Mouse (Mus musculus) Muller cell, postnatal 12 days (primary cell): ENCODE results near the gene Parp3.
"Not testable (repeated sequence)": the region's sequence is repeated elsewhere in the genome, so short reads cannot be mapped to it uniquely, and the experiment has no call there.

Experiments
- DNase-seq: peaks from one replicate; pipeline ENCODE4 v3.0.0-alpha.2; 2015; ENCODE audit errors: inconsistent ontology term

Parp3 gene

DNA sequence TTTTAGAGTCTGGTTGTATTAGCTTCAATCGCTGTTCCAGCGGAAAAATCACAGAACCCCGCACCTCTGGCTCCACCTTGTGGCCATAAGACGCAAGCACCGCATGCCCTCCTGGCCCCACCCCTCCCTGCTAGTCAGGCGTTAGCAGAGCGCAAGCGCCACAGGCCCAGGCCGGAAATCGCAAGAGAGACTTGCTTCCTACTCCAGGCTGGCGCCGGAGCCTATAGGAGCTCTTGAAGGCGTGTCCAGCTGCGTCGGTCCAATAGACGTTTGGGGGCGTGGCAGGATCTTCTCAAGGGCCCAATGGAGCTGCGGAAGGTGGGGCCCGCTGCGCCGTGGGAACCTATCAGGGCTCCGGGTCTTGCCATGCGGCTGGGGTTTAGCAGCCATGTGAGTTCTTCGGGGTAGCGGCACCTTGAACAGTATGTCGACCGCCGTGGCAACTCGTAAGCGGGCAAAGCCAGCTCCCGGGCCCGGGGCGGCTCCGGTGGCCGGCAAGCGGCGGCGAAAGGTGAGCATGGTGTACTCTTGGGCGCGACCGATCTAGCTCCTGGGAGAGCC is at the start of gene Parp3:
Gene Parp3, minus strand, starts transcription at position 26 of the 561 bp plus-strand sequence.
- peak; percentile 99 for DNase-seq

DNA sequence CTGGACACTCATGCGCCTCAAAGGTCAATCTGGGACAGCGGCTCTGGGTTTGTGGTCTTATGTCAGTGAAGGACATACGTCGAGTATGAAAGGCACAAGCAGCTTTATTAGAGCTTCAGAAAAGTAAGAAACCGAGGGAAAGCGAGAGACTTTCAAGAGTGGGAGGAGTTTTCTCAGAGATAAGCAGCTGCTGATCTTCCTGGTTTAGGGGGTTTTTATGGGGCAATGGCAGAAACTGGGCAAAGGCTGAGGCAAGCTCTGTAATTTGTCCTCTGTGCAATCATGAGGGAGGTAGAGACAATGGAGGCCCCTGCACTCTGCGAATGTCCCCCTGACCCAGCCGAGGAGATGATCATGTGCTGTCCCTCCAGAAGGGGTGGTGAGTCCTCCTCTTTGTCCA is 43.2 kb upstream of the Parp3 start:
- no peak for DNase-seq

DNA sequence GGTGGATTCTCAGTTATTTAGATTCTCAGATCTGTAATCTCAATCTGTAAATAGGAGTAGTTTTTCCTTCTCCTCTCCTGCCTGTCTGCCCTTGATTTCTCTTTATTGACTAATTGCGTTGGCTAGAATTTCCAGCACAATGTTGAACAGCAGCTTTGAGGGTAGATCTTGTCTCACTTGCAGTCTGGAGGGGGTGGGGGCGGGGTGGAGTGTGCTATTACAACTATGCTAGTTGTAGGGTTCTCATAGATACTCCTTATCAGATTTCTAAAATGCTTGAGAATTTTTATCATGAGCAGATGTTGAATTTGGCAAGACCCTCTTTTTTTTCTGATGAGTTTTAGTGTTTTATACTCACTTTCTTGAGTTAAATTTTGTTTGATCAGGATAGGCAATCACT is 42.7 kb upstream of the Parp3 start:
- DNase-seq = no peak

DNA sequence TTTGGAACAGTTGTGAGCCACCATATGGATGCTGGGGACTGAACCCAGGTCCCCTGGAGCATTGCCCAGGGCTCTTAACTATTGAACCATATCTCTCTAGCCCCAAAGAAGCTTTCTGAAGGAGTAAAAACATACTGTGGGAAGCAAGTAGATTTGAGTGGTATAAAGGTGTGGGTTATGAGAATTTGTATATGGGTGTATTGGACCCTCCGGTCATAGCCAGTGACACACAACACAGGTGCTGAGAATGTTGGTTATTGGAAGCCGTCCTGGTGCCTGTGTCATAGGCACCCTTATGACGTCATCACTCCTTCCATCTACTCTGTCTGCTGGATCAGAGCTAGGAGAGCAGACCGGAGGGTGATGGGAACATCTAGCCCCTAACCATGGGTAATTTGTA is 37.5 kb upstream of the Parp3 start, which contains the start of gene Iqcf5:
Gene Iqcf5, plus strand, starts transcription at position 301 of the 400 bp plus-strand sequence.
- no peak for DNase-seq

DNA sequence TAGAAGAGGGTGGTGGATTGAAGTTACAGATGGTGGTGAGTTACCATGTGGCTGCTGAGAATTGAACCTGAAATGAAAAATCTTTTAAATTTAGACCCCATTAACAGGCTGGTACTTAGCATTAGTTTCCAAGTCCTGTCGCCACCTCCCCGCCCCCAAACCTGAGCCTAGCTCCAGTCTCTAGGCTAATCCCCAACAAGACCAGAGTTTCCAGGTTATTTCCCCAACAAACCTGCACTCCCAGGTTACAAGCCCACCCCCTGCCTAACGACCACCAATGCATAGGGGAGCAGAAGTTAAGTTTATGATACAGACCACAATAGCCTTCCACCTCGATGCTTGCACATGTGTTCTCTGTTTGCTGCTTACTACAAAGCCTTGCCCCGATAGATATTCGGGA is 36.8 kb upstream of the Parp3 start:
- no peak for DNase-seq

DNA sequence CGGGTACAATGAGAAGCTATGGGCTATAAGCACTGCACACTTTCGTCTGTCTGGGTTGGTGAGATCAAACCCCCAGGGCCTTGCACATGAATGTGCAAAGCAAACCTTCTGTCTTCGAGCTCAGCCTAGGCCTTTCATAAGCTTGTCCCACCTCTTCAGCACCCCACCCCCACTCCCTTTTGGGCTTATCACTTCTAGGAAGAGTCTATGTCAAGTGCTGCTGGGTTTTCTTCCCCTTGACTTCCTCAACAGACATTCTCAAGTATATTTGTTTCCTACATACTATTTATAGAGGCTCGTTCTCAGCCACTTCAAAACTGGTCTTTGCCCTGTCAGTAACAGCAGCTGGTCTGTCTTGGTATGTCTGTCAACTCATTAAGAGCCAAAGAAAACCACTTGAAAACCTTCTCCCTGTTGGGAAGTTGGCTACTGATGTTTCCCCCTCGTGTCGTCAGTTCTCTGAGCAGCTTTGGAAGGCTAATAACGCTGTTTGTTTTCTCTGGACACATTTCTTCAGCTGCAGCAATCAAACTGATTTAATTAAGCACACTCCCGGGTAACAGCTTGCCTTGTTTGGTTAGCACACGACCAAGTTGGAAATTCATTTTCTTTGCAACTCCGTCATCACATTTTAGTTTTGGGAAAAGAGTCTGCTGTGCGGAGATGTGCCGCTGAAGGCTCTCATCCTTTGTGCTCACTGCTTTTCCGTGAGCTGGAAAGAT is 36.1 kb upstream of the Parp3 start:
- no peak for DNase-seq

DNA sequence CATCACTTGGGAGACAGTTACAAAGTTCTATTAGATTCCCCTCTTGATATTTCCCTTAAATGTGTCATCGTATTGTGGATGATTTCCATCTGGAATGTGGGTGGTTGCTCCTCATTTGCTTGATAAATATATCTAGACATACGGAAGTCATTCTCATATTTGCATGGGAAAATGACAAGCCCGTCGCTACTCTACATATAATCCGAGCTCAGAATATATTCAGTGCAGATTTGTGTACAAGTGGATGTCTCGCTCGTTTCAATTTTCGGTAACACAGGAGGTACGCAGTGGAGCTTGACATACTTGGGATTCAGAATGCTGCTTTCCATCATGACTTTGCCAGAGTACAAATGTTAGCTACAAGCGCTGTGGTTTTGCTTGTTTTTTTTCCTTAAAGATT is 32.6 kb upstream of the Parp3 start:
- DNase-seq = no peak

DNA sequence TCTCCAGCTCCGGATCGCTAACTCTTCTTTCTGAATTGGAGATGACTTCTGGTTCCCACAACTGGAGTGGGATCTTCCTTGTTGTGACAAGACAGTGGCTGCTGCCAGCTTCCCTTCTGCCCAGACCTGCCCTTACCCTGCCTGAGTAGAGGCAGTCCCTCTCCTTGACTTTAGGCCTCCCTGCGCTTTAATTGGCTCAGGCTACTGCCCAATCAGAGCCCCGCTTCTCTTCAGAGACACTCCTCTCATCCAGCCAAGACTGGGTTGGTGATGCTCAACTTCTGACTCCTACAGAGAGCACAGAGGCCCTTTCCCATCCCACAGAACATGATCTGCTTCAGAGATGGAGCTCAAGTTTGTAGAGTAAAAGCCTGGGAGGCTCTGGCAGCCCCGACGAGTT is 27.5 kb upstream of the Parp3 start:
- no peak for DNase-seq

DNA sequence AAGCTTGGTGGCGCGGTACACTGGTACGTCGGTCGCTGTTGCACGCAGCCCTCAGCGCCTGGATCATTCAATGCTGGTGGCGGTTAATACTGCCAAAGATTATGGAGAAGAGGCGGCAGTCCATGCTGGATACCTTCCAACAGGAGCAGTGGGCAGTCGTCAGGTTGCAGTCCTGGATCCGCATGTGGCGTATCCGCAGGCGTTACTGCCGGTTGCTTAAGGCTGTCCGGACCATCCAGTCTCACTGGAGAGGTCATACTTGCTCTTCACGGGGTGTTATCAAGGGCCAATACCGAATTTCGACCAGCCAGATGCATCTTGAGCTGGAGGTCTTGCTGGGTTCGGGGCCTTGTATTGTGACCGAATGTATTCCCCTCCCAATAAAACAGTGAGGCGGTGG is 25.1 kb upstream of the Parp3 start:
- no peak for DNase-seq

DNA sequence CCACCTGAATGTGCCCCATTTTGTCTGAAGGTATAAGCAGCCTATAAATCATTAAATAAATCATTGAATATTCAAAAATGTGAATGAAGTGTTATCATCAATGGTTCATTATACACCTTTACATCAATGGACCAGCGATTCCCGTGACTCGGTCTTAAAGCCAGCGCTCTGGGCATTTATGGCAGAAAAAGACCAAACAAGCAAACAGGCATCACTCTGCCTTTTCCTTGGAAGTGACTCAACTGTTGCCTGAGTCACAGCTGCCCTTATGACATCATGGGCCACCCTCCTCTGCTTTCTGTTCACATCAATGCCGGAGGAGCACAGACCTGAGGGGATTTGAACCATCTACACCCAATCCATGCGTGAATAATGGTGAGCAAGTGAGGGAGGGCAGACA is 22.9 kb upstream of the Parp3 start, which contains the start of gene Iqcf1:
Gene Iqcf1, plus strand, starts transcription at position 301 of the 400 bp plus-strand sequence.
- no peak for DNase-seq

DNA sequence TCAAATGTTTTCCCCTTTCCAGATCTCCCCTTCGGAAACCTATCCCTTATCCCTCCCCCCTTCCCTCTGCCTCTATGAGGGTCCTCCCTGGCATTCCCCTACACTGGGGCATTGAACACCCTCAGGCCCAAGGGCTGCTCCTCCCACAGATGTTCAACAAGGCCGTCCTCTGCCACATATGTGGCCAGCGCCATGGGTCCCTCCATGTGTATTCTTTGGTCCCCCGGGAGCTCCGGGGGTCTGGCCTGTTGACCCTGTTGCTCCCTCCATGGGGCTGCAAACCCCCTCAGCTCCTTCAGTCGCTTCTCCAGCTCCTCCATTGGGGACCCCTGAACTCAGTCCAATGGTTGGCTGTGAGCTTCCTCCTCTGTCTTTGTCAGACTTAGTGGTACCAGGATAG is 10.9 kb upstream of the Parp3 start:
- not testable (repeated sequence) for DNase-seq

DNA sequence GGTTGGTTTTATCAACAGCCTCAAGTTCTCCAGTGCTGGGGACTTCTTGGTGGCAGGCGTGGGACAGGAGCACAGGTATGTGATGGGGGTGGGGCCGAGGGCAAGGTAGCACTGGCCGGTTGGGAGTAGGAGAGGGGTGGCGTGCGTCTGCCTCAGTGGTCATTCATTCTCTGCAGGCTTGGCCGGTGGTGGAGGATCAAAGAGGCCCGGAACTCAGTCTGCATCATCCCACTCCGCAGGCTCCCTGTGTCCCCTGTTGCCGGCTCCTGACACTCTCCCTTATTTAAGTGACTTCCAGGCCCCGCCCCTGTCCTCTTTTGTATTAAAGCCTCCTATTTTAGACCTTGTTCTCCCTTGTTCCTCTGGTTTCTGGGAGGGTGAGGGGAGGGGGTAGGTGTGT is 8.3 kb upstream of the Parp3 start:
- no peak for DNase-seq

DNA sequence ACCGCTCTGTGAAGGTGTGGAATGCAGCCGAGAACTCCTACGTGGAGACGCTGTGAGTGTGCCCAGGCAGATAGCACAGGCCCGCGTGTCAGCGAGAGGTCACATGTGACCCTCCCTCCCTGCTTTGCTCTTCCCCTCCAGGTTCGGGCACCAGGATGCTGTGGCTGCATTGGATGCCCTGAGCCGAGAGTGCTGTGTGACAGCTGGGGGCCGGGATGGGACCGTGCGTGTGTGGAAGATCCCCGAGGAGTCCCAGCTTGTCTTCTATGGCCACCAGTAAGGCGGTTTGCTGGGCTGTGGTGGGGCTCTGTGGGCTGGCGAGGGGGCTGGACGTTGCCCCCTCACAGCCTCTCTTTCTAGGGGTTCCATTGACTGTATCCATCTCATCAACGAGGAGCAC is 6.9 kb upstream of the Parp3 start:
- DNase-seq = no peak

DNA sequence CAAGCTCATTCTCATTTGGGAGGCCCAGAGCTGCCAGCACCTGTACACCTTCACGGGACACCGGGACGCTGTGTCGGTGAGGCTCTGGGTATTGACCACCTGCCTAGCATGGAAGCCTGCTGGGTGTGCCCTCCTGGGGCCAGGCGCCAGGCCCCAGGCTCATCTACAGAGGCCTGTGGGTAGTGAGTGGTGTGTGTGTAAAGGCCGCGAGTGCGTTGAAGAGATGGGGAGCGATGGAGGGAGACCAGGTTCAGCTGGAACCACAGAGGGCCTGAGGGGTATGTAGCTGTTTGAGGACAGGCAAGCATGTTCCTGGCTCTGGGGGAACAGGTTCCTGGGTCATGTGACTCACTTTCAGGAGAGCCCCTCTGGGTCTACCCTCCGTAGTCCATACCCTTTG is 6.4 kb upstream of the Parp3 start:
- DNase-seq = no peak

DNA sequence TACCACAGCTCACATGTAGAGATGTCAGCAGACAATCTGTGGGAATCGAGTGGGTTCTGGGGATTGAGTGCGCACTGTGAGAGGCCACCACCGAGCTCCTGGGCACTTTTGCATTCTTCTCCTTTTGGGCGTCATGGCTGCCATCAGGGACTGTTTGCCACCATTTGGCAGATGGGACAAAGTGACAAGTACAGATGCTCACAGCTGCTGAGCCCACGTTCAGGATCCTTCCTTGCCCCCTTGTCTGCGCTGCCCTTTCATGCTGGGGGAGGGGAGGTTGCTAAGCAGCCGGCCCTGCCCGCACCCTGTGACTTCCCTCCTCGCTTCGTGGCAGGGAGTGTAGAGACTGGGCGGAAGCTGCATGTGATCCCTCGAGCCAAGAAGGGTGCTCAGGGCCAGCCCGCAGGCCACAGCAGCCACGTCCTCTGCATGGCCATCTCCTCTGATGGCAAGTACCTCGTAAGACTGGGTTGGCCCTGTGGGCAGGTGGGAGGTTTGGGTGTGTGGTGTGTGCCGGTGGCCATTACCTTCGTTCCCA is 5.9 kb upstream of the Parp3 start:
- no peak for DNase-seq

DNA sequence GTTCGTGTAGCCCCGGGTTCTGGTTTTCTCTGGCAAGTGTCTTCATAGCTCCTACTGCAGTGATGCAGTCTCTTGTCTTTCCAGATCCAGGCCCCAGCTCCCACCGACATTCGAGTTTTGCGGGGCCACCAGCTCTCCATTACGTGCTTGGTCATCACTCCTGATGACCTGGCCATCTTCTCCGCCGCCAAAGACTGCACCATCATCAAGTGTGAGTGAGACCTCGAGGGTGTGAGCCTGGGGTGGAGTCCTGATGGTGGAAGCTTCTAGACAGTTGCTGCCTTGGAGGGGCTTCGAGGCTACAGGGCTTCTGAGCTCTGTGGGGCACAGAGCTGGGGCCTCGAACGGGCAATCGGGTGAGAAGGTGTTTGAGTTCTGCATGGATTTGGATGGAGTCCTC is 4.9 kb upstream of the Parp3 start:
- no peak for DNase-seq

DNA sequence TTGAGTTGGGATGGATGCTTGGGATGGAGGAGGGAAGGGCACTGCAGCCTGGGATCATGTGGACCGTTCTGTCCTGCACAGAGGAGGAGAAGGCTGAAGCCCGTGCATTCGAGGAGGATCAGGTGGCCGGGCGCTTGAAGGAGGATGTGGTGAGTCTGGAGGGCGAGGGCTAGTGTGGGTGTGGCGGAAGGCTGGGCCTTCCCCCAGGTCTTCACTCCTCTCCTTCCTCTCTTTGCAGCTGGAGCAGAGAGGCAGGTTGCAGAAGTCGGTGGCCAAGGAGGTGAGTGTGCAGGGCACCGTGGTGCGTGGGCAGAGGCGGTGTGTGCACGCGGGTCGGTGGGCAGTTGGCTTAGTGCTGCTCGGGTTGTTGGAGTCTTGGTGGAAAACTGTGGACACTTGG is 4.3 kb upstream of the Parp3 start:
- no peak for DNase-seq

DNA sequence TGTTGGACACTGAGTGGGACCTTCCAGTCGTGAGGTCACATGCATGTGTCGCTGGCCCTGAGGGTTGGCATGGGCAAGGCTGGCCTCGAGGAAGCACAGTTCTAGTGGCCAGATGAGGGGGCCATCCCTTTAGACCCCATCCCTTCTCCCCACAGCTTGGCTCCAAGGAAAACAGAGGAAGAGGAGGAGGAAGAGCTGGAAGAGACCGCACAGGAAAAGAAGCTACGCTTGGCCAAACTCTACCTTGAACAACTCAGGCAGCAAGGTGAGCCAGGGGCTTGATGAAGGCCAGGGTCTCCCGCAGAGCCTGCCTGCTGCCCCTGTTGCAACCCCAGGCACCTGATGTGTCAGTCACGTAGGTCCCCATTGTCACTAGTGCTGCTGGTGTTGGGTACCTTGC is 3.8 kb upstream of the Parp3 start:
- no peak for DNase-seq

DNA sequence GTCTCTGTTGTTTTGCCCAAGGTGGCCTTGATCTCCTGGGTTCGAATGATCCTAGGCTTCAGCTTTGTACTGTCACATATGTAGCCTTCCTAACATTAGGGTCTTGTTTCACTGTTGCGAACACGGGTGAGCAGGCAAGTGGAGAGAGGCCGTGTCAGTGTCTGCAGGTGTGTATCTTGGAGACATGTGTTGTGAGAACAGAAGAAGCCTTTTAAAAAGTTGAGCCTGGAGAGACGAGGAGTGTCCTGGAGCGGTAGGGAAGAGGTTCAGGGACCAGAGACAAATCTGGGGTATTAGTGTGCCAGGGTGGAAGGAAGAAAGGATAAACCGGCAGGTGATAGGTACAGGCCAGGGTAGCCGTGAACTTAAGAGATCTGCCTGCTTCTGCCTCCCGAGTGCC is 1.4 kb upstream of the Parp3 start:
- DNase-seq = no peak

DNA sequence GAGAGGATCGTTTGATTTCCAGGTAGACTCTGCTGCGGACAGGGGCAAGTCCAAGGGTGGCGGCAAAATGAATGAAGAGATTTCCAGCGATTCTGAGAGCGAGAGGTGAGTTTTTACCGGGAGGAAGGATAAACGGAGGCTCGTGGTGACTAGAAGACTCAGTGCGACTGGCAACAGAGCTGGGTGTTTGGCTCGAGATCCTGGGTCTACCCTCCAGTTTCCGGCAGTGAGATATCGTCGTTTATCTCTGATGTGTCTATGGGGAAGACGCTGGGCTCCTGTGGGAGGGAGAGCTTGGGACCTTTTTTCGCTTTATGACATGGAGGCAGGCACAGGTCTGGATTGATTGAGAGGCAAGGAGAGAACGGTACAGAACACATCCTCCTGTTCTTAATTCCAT is 900 bp upstream of the Parp3 start:
- DNase-seq = no peak

DNA sequence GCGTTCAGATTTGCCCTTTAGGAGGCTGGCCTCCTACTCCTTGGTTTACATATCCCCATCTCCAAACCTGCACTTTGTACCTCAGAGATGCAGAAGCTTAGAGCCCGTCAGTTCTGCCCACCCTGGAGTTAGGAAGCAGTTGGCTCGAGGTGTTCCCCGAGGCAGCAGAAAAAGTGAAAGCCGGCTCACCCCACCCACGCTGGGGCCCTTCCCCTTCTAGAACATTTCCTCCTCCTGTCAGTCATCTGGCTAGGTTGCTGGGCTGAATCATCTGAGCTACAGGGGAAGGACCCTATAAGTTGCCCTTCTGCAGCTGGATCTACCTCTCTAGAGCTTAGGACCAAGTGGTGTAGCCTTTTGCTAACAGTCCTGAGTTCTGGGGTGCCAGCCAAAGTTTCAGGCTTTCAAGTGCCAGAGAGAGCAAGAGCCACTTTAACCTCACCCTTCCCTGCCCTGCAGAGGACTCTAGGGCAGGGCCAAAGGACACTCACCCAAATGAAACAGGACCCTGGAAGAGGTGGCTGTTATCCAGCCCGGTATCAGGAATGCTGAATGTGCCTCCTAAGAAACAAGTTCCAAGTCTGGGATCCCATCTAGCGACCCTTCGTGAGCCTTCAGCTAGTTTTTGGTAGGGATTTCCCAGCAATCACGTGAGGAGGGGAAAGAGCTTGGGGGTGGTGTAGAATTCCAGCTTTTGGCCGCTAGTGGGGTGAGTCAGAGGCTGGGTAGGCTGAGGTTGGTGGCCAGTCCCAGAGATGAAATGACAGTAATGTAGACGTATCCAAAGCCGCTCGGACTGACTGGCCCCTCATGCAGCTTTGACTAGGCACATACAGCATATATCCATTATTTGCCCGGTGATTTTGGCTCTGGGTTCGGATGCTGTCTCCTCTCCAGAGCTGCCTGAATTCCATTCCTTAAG is 486 bp downstream of the Parp3 start:
- DNase-seq = peak; percentile 82

DNA sequence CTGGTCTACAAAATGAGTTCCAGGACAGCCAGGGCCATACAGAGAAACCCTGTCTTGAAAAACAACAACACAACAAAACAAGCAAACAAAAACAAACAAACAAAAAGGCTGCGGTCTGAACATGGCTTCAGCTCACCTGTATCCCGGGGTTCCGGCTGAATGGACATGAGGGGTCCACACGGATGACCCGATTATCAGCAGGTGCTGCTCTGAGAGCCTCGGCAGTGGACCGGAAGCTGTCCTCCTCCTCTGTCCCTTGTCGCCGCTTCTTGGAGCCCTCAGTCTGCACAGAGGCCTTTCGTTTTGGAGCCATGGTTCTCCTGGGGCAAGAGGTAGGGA is 1.1 kb downstream of the Parp3 start, which contains the start of gene Rrp9:
Gene Rrp9, plus strand, starts transcription at position 301 of the 339 bp plus-strand sequence.
- no peak for DNase-seq
